Mouse (Mus musculus) cortical plate, adult 2 months (tissue): ENCODE measurements around the gene Hba-a1. TPM values are rescaled to one million over a fixed set of nuclear protein-coding genes. Genes with fewer than 3 reads are reported as not detected.

Experiments
- H3K27ac ChIP-seq: fragments of 200-500 bp; 2 replicates; pipeline ENCODE4 v1.5.1; 2012; ENCODE audit warnings: low read length, control low read depth, inconsistent platforms; ENCODE audit not compliant: insufficient read depth
- H3K4me1 ChIP-seq: fragments of 200-500 bp; 2 replicates; pipeline ENCODE4 v1.6.1; 2011; ENCODE audit warnings: low read length; ENCODE audit not compliant: control insufficient read depth, insufficient read depth
- H3K4me3 ChIP-seq: fragments of 200-500 bp; 2 replicates; pipeline ENCODE4 v1.5.1; 2011; ENCODE audit warnings: mild to moderate bottlenecking, low read length, control low read depth; ENCODE audit not compliant: insufficient read depth
- CTCF ChIP-seq: fragments of 200-500 bp; IDR thresholded peaks from 2 replicates; pipeline ENCODE4 v1.5.1; 2011; ENCODE audit warnings: mild to moderate bottlenecking, control low read depth, low read length; ENCODE audit not compliant: insufficient read depth; ENCODE audit errors: extremely low read depth
- POLR2A ChIP-seq: fragments of 200-500 bp; IDR thresholded peaks from 2 replicates; pipeline ENCODE4 v1.6.1; 2011; ENCODE audit warnings: mild to moderate bottlenecking, low read length, control low read depth; ENCODE audit not compliant: insufficient read depth; ENCODE audit errors: extremely low read depth
- polyA plus RNA-seq: library from polyadenylated mRNA; depleted of rRNA; stranded (reverse); fragments of >200 nt; gene quantifications from 2 replicates; pipeline ENCODE4 v1.2.3, GENCODE M21; 2012

Hba-a1 gene
- polyA plus RNA-seq, 1 experiment, result 197 TPM

DNA sequence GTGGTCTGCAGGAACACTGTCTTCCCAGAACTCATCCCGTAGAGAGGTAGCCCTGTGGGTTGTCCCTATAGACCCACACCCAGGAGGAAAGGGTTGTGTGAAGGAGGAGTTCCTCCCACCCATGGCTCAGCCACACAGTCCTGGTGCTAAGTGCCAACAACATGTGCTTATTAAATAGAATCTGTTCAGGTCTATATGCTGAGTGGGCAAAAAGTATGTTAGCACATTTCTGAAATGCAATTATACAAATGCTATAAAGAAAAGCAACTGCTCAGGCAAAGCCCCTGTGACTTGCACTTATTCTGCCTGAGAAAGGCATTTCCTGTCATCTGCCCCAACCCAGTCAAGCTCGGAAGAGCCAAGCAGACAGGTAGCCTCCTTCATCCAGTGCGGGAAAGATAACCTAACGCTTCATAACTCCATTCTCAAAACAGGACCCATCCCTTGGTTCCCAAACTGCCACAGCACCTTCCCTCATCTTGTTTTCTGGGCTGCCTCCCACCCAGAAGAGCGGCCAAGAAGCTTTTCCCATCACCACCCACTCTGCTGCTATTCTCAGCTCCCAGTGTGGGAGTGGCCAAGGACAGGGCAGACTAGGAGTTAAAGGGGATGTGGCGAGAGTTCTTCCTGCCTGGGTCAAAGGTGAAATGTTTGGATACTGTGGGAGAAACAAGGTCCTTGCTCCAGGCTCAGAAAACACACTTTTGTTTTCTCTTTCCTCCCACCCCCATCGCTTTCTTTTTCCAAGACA is 39.9 kb upstream of the Hba-a1 start:
- Histone ChIP-seq H3K27ac (no peak overlapping the region), H3K4me1 (peaks cover 16% of the 10 kb centered on the region), H3K4me3 (no peak overlapping the region)
- TF ChIP-seq CTCF (no peak), POLR2A (no peak)

DNA sequence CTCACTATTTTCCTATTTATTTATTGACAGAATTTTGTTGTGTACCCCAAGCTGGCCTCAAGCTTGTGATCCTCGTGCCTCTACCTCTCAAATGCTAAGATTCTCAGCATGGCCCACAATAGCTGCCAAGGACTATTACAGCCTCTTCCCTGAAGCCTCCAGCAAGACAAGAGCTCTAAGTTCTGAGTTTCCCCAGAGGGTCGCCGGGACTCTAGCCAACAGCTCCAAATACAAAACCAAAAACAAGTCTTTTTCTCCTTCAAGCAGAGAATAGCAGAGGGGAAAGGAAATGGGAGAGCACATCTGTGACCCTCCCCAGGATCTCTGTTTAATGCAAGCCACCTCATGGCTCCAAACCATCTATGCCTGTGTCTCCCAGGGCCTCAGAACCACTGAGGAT is 39.2 kb upstream of the Hba-a1 start:
- Histone ChIP-seq H3K4me1 (peaks cover 16% of the 10 kb centered on the region), H3K4me3 (no peak overlapping the region), H3K27ac (0 out of 2 replicates have a peak overlapping the region, but pooled peaks have one; percentile 3)
- TF ChIP-seq POLR2A (no peak), CTCF (no peak)

GRCm38 (mm10) chr11:32244617-32245016 is 38.7 kb upstream of the Hba-a1 start:
- TF ChIP-seq POLR2A (no peak), CTCF (no peak)
- H3K27ac ChIP-seq, result 0 out of 2 replicates have a peak overlapping the region, but pooled peaks have one; percentile 3
- peaks cover 16% of the 10 kb centered on the region for H3K4me1 ChIP-seq
- no peak overlapping the region for H3K4me3 ChIP-seq

DNA sequence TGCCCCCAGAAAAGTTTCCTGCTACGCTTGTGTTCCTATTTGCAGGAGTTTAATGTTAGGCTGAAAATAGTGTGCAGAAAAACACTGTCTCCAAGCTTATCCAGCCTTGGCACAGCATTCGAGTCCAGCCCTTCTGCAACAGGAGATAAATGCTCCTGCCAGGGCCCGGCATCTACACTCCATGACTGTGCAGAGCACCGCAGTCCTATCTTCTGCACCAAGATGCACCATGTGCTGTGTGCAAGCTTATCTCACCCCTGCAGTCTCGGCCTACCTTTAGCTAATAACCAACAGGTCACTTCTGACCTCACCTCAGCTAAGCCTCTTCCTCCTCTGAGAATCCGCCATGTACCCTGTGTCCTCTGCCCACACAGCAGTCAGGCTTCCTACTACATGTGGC is 37.7 kb upstream of the Hba-a1 start:
- peaks cover 16% of the 10 kb centered on the region for H3K4me1 ChIP-seq
- no peak overlapping the region for H3K4me3 ChIP-seq
- H3K27ac ChIP-seq, result no peak overlapping the region
- TF ChIP-seq CTCF (no peak), POLR2A (no peak)

DNA sequence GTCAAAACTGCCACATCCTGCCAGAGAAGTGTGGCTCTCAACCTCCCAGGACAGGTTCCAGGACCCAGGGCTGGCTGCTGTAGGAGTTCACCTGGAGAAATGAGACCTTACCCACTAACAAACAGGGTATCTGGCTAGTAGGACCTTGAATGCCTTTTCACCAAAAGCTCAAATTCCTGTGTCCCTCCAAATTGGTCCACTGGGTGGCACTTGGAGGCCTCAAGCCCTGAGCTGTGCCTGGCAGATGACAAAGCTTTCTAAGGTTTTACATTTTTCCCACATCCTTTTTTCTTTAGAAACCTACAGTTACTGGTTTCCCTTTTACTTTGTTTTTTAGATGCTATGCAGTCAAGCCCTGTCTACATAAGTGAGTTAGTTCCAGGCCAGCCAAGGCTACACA is 36.2 kb upstream of the Hba-a1 start:
- Histone ChIP-seq H3K4me3 (no peak overlapping the region), H3K4me1 (peaks cover 18% of the 10 kb centered on the region), H3K27ac (no peak overlapping the region)
- TF ChIP-seq POLR2A, result no peak
- peak; percentile 22; the same call in 1 of the 2 replicates for TF ChIP-seq CTCF

DNA sequence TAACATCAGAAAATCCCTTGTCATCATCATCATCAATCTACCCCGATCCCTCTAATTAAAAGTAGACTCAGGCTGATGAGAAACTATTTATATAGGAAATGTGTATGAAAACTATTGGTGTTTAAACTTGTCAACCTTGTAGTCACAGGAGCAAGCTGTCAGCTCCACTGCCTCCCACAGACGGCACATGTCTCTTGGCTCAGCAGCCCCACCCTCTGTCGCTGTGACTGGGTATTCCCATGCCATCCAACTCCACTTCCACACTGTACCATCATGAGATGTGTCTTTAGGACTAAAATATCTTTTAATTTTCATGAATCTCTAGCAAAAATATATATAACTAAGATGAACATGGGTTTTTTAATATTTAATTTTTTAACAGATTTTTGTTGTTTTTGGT is 35.0 kb upstream of the Hba-a1 start:
- no peak overlapping the region for H3K27ac ChIP-seq
- H3K4me3 ChIP-seq, result no peak overlapping the region
- H3K4me1 ChIP-seq, result peaks cover 9% of the 10 kb centered on the region
- no peak for TF ChIP-seq CTCF
- TF ChIP-seq POLR2A, result no peak

DNA sequence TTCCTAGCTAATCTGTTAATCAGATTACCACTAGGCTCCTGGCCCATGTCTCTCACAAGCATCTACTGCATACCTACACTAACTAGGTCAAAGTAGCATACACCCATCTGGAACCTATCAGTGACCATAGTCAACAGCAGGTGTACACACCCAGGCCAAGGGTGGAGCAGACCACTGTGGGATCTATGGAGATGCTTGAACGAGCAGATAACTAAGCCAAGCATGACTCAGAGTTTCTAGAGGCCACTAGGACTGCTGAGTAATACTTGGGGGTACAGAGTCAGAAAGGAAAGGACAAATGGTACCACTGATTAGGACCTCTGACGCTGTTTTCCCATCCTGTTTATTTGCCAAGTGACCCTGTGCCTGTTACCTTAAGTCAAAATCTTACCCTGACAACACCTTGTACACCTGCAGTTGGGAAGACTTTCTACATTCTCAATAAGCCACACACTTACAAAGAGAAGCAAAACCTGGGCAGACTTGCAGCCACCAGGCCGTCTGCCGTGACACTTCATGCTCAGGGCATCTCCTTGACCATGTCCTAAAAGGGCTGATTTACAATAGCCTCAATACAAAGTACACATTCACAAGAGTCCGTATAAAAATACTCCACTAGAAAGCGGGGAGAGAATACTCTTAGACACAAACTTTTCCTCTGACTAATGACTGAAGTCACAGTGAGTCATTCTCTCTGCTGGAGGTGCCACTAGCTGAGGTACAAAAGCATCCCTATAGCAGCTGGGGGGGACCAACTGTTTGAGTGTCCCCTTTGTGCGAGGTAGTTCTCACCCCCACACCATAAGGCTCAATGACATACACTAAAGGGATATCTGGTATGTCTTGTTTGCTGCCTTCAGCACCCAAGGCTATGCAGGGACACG is 32.2 kb upstream of the Hba-a1 start:
- peaks cover 3% of the 10 kb centered on the region; the same call in 1 of the 2 replicates for H3K4me1 ChIP-seq
- TF ChIP-seq POLR2A (no peak), CTCF (no peak)
- no peak overlapping the region for H3K27ac ChIP-seq
- no peak overlapping the region for H3K4me3 ChIP-seq

DNA sequence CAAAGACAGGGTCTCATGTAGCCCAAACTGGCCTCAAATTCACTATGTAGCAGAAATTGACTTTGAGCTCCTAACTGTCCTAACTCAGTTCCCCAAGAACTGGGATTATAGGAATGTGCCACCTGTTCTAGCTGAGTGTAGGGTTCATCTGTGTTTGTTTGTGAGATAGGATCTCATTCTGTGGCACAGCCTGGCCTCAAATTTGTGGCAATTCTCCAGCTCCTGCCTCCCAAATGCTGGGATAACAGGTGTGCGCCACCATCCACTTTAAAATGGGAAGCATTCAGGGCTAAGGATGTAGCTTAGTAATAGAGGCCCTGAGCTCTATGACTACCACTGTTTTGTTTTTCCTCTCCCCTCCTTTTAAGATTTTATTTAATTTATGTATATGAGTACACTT is 30.2 kb upstream of the Hba-a1 start:
- no peak for TF ChIP-seq CTCF
- no peak for TF ChIP-seq POLR2A
- no peak overlapping the region for H3K4me3 ChIP-seq
- no peak overlapping the region for H3K27ac ChIP-seq
- peaks cover 3% of the 10 kb centered on the region; the same call in 1 of the 2 replicates for H3K4me1 ChIP-seq

GRCm38 (mm10) chr11:32256146-32256545 is 27.2 kb upstream of the Hba-a1 start:
- Histone ChIP-seq H3K4me1 (peaks cover 3% of the 10 kb centered on the region; the same call in 1 of the 2 replicates), H3K27ac (no peak overlapping the region), H3K4me3 (no peak overlapping the region)
- TF ChIP-seq POLR2A, result no peak
- no peak for TF ChIP-seq CTCF

DNA sequence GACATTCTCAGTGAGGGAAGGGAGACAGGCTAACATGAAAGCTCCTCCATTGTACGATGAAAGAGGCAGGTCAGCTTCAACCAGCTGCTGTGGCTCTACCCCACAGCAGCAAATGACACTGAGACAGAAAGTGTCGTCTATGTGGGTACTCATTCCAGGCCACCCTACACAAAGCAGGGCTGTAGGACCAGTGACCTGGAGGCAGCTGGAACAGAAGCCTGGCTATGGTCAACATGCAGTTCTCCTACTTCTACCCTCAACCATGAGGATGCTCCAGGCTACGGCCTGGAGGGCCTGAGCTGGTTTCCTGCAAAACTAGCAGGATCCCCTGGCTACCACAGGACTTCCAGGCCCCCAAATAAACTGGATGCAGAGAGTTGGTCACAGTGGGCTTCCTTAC is 26.7 kb upstream of the Hba-a1 start:
- H3K4me1 ChIP-seq, result peaks cover 2% of the 10 kb centered on the region; the same call in 1 of the 2 replicates
- no peak overlapping the region for H3K27ac ChIP-seq
- TF ChIP-seq CTCF (no peak), POLR2A (no peak)
- no peak overlapping the region for H3K4me3 ChIP-seq
